Mouse (Mus musculus): Measurements from ENCODE around the gene Grb14.

Gene Grb14

DNA sequence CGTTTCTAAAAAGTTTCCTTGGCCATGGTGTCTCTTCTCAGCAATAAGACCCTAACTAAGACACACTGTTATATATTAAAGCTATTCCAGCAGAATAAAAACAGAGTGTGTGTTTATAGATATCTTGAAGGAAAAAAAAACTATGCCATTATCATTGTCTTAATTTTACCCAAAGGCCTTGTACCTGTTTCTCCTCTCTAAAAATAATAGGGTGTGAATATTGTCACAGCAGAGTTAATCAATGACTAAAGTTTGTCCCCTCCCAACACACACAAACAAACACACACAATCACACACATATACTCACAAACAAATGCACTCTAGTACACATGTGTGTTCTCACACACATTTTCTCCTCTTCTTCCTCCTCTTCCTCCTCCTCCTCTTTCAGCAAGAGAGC is at the start of gene Grb14:
TSS of gene Grb14 (minus strand) at position 101 of the 400 bp plus-strand sequence.
- in situ Hi-C loops (cut with MboI; ENCODE audit: unreplicated experiment in 2 of 2) = no loop called here

DNA sequence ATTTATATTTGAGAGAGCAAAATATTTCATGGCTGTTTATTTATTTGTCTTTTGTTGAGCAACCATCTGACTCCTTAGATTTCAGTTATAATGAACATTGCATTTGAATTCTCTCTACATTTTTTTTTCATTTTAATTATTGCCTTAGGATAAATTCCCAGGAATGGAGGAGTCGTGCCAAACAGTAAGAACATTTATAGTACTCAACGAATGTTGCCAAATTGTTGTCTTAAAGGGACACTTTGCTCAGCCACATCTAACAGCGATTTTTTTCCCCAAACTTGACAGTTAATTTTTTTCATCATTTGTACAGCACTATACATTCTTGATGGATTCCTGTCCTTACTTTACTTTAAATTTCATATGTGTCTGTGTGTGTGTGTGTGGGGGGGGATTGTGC is 47.4 kb upstream of the Grb14 start:
- in situ Hi-C loops (cut with MboI; ENCODE audit: unreplicated experiment in 2 of 2) = no loop called here

DNA sequence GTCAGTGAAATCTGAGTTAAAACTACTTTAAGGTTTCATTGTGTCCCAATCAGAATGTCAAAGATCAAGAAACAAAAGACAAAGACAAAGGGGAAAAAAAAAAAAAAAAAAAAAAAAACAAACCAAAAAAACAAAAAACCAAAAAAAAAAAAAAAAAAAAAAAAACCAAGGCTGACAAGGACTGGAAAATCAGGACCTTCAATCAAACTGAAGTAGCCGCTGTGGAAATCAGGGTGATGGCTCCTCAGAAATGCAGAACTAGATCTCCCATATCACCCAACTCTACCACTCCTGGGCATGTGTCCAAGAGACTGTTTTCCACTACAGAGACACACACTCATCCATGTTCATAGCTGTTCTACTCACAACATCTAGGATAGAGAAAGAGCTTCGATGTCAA is 29.0 kb upstream of the Grb14 start:
- in situ Hi-C loops (cut with MboI; ENCODE audit: unreplicated experiment in 2 of 2) = no loop called here

DNA sequence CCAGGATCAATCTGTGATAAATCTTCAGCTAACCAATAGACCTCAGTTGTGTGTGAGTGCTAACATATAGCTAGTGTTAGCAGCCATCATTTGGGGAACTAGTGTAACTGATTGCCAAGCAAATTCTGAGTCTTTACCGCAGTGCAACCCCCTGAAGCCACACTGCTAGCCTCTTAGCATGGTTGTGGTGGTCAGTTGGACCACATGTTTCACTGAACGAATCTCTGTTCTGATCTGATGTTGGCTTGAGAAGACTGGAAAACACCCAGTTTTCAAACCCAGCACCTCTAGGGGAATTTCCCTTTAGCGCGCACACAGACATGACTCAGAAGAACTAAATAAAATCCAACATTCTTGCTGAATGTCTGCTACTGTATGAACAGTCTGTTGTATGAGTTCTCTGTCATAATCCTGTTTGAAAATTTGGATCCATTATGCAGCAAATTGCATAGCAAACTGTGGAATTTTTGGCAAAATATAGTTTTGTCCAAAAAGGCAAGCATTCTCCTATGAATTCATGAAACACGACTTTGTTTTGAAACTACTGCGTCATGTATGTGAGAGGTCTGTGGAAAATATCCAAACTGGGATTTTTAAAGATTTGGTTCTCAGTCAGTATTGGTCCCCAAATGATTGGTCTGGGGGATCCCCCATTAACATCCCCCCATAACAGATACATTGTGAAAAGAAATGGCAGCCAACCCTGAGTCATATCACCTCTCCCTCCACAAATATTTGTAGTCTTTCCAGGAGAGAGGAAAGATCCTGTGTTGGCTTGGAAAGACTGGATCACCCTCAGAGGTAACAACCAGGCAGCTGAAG is 27.6 kb upstream of the Grb14 start:
- in situ Hi-C loops (cut with MboI; ENCODE audit: unreplicated experiment in 2 of 2) = no loop called here

DNA sequence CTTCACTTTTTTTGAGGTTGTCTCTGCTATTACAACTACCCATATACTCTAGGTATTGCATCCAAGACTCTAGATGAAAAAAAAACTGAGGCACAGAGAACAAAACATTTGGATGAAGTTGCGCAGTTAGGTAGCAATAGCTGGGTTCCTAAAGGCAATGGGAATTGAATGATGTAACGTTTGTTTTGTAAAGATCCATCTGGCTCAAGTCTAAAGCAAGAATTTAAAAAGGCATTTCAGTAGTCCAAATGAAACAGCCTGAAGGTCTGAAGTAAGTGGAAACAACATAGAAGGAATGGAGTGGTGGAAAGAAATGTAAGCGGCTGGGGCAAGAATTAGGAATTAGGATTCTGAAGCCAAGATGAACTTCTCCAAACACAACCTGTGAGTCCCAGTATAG is 26.0 kb upstream of the Grb14 start:
- in situ Hi-C loops (cut with MboI; ENCODE audit: unreplicated experiment in 2 of 2) = no loop called here

DNA sequence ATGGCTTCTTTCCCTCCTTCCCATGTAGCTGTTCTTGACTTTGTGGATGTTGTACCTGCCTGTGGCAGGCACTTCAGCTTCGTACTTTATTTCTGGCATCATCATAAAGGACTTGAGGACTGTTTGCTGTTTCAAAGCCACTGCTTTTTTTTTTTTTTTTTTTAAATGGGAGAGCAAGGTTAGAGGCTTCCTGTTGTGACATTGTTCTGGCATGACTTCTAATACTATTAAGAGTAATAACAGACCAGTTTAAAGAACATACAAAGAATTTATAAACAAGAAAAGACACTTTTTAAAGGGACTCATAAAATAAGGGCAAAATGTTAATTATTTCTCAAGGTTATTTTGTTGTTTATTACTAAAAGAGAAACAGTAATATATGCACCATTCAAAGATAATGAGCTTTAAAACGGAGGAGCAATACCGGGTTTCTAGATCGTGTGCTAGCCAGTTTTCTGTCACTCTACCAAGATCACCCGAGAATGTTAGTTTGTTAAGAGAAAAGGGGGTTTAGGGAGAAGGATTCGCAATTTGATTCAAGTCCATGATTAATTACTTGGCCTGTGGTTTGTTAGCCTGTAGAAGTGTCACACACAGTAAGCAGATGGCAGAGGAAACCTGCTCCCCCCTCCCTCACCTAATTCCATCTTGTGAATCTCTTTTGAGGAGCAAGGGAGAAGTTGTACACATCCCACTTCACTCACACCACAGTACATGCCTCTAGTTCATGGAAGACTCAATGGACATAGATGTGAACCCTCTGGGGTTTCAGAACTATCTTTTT is 23.6 kb upstream of the Grb14 start:
- in situ Hi-C loops (cut with MboI; ENCODE audit: unreplicated experiment in 2 of 2) = no loop called here

DNA sequence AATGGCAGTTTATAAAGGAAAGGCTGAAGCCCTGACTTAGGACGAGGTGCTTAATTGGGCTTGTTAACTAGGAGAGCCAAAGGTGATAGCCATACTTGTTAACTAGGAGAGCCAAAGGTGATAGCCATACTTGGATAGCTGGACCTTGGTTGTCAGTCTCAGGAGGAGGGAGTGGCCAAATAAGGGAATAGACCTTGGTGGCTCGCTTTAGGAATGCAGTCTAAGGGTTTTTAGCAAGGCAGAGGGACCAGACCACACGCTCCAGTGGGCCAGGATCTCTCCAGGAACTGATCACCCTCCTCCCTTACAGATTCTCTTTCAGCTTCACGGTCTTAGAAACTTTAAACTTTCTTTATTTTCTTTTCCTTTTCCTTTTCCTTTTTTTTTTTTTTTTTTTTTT is 13.4 kb upstream of the Grb14 start:
- in situ Hi-C loops (cut with MboI; ENCODE audit: unreplicated experiment in 2 of 2) = no loop called here

DNA sequence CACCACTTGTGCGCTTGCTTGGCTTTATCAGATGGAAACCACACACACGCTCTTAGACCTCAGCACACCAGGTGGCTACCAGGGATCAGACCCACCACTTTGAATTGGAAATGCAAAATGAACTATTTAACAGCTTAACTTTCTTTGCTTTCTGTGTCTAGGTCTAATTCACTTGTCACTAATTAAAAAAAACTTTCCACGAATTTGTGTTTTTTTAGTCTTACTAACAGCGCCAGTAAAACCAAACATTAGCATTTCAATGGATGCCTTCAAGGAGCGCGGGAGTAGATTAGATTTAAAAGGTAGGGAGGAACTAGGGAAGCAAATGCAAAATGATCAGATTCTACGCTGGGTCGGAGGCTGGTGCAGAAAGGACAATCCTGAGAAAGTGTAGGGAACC is 12.8 kb upstream of the Grb14 start:
- in situ Hi-C loops (cut with MboI; ENCODE audit: unreplicated experiment in 2 of 2) = no loop called here

DNA sequence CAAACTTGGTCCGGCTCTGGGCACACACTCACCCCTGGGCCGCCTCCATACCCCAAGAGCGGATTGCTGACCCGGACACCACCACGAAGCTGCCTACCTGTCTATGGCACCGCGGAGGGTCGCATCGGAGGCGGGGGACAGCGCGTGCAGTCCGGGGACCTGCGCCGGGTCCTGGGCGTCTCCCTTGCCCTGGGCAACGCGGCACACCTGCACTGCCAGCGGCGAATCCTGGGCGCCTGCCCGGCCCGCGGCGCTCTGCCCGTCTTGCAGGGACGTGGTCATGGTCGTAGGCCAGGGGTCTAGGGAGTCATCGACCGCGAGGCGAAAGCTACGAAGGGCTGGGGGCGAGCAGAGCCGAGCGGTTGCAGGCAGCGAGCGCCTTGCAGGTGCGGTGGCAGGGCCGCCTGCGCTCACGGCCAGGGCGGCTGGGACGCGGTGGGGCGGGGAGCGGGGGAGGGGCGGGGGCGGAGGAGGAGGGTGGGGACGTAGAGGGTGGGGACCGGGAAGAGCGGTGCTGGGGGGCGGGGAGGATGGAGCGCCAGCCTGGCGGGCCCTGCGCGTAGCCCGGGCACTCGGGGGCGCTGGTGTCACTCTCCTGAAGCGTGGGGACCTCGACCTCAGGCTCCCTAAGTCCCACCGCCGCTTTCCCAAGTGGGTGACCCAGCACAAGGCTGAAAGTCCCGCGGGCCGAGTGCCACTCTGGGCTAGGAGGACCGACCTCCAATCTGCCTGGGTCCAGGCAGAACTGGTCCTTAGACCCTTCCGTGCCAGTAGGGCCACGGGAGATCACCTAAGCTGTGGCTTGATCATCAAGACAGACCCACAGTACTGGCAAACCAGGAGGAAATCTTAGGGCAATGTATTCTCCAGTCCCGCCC is 2.2 kb downstream of the Grb14 start:
- in situ Hi-C loops (cut with MboI; ENCODE audit: unreplicated experiment in 2 of 2) = no loop called here

DNA sequence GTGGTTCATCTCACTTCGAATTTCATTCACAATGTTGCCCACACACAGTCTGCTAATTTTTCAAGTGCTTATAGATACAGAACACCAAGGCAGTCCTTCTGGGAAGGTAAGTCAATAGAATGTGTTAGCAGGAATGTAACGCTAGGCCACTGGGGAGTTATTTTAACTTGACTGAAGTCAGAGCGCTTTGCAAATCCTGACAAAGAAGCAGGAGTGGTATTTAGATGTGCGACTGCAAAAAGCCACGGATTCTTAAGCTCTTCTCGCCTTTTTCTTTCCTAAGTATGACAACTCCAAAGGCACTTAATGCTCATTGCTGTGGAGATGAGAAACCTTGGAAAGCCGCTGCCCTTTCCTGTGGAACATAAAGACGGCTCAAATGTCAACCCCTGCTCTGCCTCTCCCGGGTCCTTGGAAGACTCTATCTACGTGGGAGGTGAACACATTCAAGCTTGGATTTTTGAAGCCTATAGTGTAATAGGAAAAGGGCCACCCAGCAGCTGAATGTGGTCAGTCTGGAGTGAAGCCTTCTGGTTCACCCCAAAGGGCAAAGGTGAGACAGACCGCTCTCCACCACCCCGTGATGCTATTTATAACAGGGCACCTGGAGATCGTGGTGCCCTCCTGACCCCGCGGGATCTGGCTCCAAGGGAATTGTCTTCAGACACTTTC is 3.0 kb downstream of the Grb14 start:
- in situ Hi-C loops (cut with MboI; ENCODE audit: unreplicated experiment in 2 of 2) = no loop called here

DNA sequence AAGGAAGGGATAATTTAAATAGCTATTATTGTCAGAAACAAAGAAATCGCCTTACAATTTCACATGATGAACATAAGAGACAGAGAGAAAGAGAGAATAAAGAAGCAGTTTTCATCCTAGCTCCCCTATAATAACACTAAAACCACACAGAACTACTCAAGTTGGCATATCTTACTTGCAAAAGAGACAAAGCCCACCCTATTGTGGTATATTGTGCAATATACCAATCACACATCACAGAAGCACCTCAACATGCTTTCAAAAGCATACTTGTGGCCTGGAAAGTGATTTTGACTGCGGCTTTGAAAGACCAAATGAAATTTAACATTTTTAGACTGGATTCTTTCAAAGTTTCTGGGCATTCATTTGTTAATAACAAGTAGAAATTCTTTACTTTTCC is 7.4 kb downstream of the Grb14 start:
- in situ Hi-C loops (cut with MboI; ENCODE audit: unreplicated experiment in 2 of 2) = no loop called here

DNA sequence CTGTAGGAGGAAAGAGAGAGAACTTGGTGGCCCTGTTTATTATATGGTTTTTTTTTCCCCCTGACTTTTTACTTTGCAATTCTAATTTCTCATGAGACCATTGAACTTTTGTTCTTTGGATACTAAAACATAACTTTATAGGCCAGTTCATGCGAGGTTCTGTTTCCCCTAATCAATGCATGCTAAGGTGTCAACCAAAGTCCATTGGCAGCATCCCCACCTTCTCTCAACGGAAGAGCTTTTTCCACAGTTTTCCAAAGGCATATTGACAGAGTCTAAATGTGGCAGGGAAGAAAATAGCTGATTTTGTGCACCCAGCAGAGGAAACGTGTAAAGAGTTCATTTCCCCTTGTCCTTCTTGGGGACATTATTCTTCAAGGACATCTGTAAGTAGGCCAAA is 10.2 kb downstream of the Grb14 start:
- in situ Hi-C loops (cut with MboI; ENCODE audit: unreplicated experiment in 2 of 2) = no loop called here

DNA sequence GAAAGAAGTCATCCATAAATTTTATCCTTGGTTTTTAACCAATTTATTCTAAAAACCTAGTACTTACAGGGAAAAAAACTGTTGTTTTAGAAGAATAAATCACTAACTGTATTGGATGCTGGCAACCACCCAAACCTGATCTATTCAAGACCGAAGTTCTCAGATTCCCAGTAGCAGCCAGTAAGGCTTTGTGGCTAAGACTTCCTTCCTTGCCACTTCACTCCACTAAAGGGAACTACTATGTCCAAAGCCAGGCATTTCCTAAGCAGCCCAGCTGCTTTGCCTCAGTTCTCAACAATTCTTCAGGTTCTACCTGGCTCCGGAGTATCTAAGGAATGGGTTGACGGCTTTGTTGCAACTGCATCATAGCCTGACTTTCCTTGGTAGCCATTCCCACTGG is 14.7 kb downstream of the Grb14 start:
- in situ Hi-C loops (cut with MboI; ENCODE audit: unreplicated experiment in 2 of 2) = no loop called here

DNA sequence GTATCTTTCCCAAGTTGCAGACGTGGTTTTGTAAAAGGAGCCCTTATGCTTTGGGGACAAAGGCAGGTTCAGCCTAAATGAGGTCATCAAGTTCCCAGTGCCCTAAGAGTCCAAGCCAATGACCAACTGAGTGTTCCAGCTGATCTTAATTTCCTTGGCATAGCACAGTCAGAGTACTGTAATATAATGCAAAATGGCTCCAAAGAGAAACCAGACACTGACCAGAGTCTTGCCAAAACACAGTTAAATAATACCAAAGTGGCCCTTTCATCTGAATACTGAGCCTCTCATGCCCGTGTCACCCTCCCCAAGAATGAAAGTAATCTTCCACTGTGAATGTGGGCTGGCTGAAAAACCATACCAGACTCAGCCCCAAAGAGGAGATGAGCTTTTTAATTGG is 17.4 kb downstream of the Grb14 start:
- in situ Hi-C loops (cut with MboI; ENCODE audit: unreplicated experiment in 2 of 2) = no loop called here

DNA sequence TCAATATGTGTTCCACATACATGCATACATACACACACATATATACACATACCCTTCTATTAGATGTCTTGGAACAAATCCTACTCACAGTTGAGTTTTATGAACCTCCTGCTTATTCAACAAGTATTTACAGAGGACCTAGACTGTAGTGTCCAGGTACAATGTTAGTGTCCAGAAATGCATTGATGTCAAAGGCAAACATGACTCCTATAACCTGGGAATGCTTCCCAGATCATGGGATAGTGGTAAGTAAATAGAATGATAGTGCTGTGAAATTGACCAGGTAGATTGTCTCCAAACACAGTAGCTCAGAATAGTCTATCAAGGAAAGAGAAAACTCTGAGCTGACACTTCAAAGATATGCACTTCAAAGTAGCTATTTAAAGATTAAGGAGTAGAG is 19.7 kb downstream of the Grb14 start:
- in situ Hi-C loops (cut with MboI; ENCODE audit: unreplicated experiment in 2 of 2) = no loop called here

DNA sequence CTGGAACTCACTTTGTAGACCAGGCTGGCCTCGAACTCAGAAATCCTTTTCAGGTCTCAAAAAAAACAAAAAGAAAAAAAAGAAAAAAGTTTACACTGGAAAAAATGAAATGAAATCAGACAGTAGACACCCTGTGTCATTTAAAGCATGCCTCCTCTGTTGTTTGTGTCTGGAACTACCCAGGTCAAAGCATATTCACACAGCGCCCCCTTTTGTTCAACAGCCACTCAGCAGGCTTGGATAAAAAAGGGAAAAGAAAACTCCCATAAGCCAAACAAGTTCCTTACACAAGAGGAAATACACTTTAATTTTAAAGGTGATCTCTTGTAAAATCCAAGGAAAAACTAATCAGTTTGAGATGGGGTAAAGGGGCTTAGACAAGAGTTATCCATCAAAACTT is 21.4 kb downstream of the Grb14 start:
- in situ Hi-C loops (cut with MboI; ENCODE audit: unreplicated experiment in 2 of 2) = no loop called here

DNA sequence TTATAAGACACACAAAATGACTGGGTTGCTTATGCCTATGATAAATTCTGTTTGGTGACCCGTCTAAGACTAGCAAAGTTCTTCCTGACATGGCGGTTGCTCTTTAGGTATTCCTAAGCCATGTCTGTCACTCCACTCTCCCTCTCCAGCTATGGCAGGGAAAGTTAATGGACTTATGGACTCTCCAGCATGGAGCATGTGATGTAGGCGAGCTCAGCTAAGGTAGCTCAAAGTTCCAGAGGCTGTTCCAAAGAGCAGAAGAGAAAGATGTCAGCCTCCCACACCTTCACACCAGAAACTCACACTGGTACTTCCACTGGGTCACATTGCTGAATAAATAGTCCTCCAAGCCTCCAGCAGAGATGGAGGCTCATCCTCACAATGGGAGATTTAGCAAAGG is 22.2 kb downstream of the Grb14 start:
- in situ Hi-C loops (cut with MboI; ENCODE audit: unreplicated experiment in 2 of 2) = no loop called here

DNA sequence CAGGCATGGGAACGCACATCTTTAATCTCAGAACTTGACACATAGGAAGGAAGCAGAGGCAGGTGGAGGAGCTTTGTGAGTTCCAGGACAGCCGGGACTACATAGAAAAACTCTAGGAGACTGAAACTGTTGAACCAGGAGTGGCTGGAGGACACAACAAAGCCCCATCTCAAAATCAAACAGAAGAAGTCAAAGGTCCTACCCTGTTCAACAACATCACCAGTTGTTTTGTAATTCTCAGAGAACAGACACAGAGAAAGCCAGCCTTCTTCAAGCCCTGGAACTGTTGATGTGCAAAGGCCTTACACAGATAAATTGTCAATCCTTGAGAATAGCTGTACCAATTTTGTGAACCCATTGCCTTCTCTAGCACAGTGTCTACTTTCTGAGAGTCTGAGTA is 29.7 kb downstream of the Grb14 start:
- in situ Hi-C loops (cut with MboI; ENCODE audit: unreplicated experiment in 2 of 2) = no loop called here

DNA sequence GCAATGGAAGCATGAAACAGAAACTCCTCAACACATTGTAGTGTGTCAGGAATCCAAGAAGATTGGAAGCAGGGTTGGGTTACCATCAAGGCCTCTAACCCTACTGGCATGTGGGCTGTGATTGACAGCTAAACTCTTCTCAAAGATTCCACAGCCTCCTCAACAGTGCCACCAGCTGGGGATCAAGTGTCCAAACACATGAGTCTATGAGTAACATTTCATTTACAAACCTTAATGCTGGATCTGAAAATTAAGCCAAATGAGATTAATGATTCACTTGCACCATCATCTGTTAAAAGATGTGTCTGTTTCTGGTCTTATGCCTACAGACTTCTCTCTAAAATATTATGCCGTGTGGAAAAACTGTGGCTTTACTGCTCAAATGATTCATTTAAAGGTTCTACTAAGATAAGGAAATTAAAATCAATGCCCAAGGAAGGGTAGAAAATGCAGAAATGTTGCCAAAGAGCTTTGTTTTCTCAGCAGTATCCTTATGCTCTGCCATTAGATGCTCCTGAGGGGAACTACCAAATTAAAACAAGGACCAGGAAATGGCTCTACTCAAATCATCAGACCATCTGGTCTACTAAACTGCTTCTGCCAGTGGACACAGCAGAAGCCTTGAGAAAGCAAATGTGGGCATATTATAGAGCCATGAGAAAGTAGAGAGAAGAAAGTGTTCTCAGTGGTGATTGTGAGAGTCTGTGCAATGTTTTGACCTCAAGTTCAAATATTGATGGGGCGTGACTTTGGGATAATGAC is 35.2 kb downstream of the Grb14 start:
- in situ Hi-C loops (cut with MboI; ENCODE audit: unreplicated experiment in 2 of 2) = no loop called here

DNA sequence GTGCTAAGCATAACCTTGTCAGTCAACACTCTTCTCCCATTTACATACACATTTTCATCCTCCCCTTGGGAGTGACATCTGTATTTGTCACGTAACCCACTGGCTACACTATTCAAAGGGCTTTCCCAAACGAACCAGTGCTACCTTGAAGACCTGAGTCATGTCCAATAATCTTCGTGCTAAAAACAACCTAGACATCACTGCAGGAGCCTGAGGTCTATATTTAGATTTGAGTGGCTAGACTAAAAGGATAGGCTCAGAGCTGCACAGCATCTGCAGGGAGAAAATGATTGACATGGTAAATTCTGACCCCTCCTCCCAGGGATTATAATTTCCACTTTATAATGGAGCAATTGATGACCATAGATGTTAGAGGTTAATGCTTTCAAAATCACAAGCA is 37.0 kb downstream of the Grb14 start:
- in situ Hi-C loops (cut with MboI; ENCODE audit: unreplicated experiment in 2 of 2) = no loop called here
